Mouse (Mus musculus) right cerebral cortex, postnatal 36 days (tissue): ENCODE measurements around the gene Fga.

Experiments used
- DNase-seq, 2 experiments: peaks; one replicate each; pipeline ENCODE4 v3.0.0; 2022; ENCODE audit warnings: low spot score in 2 of 2, mixed read lengths in 1 of 2

The Fga gene

GRCm38 (mm10) chr3:83025475-83026301 lies at the start of gene Fga:
Gene Fga (plus strand): TSS chr3:83026076.
- DNase-seq: no peak

- no peak for DNase-seq
Measured at GRCm38 (mm10) chr3:82980818-82981217, 45.1 kb upstream of the Fga start.

- DNase-seq: no peak
Measured at GRCm38 (mm10) chr3:82981861-82982260, 44.0 kb upstream of the Fga start.

DNA sequence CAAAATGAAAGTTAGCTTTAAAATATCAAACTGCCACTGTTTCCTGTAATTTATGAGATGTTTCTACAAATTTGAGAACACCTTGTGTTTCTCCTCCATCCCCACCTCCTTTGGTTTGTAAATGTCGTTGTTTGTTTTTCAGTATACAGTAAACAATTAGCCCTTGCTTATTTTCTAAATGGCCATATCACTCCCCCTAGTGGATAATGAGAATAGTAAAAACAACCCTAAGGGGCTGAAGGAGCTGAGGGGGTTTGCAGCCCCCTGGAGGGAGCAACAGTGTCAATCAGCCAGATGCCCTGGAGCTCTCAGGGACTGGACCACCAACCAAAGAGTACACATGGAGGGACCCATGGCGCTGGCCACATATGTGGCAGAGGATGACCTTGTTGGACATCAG lies 41.0 kb upstream of the Fga start:
- DNase-seq: no peak

- DNase-seq: no peak
Measured at GRCm38 (mm10) chr3:82991963-82992362, 33.9 kb upstream of the Fga start.

GRCm38 (mm10) chr3:82992956-82993355 lies 32.9 kb upstream of the Fga start:
- no peak for DNase-seq

GRCm38 (mm10) chr3:82995368-82995767 lies 30.5 kb upstream of the Fga start:
- no peak for DNase-seq

DNA sequence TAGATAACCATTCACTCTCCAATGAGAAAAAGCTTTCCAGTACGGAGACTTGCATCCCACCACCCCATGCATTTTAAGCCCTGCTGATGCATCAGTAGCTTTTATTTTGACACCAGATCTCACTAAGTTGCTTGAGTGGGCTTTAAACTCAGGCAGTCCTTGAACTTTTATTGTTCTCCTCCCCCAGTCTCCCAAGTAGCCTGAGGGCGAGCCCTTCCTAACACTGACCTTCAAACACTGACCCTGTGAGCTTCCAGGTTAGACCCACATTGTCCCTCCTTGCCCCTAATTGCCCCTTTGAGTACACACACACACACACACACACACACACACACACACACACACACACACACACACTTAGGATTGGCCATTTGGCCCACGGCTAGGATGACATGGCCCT lies 29.2 kb upstream of the Fga start:
- DNase-seq: no peak

DNA sequence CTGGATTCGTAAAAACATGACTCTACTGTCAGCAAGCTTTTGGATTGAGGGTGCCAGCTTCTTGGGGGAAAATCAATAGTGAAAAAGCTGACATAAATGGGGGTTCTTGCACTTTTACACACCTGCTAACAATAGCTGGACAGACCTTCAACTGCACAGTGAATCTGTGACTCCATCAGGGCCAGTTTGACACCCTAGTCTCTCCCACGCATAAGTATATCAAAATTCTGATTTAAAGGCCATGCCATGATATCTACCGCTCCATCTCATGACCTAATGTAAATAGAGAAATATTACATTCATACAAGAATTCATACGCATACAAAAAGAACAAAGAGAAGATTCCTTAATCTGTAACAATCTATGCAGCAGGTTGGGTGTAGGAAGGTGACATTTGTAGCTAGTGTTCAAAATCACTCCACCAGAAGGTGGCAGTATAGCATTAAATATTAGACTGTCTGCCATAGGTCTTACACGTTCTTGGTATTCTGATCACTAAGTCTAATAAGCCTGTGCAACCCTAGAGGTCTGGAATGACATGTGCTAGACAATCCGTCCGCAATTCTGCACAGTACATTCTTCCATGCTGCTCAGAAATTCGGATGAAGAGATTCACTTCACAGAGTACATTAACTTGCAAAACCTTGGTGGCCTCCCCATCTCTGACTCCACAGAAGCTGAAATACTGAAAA lies 27.0 kb upstream of the Fga start:
- peak; percentile 11 to 12 for DNase-seq

- no peak for DNase-seq
Measured at GRCm38 (mm10) chr3:82999995-83000394, 25.9 kb upstream of the Fga start.

GRCm38 (mm10) chr3:83002191-83002590 lies 23.7 kb upstream of the Fga start:
- DNase-seq: no peak

DNA sequence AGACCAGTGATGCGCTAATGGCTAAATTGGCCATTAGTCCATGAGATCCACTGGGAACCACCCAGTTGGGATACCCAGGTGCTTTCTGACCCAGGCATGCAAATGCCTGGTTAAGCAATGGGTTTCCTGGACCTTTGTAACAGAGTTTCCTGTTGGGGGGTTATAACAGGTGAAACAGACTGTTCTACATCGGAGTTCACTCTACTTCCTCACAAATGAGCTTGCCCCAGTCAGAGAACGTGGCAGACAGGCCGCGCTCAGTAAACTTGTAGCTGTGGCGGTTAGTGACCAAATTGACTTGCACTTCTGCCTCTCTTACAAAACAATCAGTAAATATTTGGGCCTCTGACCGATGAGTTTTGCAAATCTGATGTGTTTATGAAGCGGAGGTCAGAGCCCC lies 22.8 kb upstream of the Fga start:
- no peak for DNase-seq

DNA sequence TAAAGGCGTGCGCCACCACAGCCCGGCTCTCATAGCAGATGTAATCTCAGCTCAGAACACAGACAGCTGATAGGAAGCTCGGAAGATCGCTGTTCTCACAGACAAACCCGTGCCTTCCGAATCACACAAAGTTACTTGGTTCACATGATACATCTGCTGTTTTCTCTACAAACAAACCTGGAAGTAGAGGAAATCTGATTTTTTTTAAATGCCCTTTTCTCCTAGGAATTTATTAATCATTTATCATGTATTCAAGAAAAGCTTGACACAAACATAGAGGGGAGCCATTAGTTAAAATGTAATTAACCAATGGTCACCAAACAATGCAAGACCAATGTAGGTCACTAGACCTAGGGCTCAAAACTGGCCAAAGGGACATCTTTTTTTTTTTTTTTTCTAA lies 21.1 kb upstream of the Fga start:
- no peak for DNase-seq

GRCm38 (mm10) chr3:83007557-83007956 lies 18.3 kb upstream of the Fga start, which contains the start of gene Fgg:
Gene Fgg (plus strand): TSS chr3:83007724.
- no peak for DNase-seq

DNA sequence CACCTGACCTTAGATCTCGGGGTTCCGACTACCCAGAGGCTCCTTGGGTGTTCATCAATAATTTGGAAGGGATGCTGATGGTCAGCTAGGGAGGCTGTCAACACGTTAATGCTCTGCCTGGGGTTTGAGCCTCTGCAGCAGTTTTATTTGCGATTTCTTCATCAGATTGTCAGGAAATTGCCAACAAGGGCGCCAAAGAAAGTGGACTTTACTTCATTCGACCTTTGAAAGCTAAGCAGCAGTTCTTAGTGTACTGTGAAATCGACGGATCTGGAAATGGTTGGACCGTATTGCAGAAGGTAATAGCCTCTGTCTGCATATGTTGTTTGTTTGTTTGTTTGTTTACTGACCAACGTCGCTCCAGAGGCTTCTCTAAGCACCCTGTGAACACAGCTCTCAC lies 15.6 kb upstream of the Fga start:
- DNase-seq: no peak

DNA sequence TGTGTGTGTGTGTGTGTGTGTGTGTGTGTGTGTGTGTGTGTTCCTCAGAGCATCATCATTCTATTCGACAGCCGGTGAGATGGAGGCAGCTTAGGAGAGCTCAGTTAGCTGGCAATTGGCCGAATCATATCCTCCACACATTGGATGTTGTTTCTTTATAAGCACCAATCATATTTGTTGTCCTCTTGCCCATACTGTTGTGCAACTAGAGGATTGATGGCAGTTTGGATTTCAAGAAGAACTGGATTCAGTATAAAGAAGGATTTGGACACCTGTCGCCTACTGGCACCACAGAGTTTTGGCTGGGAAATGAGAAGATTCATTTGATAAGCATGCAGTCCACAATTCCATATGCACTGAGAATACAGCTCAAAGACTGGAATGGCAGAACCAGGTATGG lies 14.7 kb upstream of the Fga start:
- DNase-seq: no peak

GRCm38 (mm10) chr3:83011565-83011964 lies 14.3 kb upstream of the Fga start:
- no peak for DNase-seq

- no peak for DNase-seq
Measured at GRCm38 (mm10) chr3:83012636-83013035, 13.2 kb upstream of the Fga start.

DNA sequence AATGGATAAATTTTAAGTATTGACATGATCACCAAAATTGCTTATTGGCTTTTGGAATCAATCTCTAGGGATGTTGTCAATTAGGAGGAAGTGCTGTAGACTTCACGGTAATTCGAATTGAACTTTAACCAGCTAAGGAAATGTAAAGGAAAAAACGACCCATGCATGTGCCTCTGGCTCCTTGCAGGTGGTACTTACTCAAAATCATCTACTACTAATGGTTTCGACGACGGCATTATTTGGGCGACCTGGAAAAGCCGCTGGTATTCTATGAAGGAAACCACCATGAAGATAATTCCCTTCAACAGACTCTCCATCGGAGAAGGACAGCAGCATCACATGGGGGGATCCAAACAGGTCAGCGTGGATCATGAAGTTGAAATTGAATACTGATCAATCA lies 11.9 kb upstream of the Fga start:
- DNase-seq: no peak

DNA sequence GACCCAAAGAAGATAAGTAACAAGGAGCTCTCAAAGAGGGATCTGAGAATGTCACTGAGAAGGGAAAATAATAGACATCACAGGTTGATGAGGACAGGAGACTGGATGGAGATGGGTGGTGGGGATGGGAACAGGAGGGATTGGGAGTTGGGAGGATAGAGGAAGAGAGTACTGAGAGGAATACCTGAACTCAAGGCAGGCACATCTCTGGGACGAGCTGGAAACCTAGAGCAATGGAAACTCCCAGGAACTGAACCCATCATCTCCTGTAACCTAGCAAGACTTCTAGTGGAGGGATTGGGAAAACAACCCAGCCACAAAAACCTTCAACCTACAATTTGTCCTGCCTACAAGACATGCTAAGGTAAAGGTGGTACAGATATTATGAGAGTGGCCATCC lies 9.6 kb upstream of the Fga start:
- DNase-seq: no peak

DNA sequence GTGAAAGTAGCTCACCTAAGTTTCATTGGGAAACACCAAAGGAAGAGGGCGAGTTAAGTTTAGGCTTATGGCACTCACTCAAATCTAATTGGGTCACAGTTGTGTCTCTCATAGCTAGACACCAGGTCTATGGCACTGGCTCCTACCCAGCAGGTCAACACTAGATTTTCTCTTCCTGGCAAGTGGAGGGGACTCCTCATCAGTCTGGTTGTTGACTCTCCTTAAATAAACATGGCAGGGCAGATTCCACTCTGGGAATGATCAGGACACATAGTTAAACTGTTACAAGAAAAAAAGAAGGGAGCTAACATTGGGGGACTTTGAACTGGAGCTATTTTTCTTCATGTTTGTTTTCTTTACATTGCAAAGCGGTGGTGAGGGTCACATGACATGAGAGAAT lies 5.5 kb upstream of the Fga start:
- no peak for DNase-seq

GRCm38 (mm10) chr3:83021176-83021575 lies 4.7 kb upstream of the Fga start:
- DNase-seq: no peak

GRCm38 (mm10) chr3:83025036-83025435 lies 840 bp upstream of the Fga start:
- no peak for DNase-seq
